Mouse (Mus musculus) megakaryocyte progenitor cell, adult 5-6 weeks (primary cell): Measurements from ENCODE around the gene Smad1. TPM values are rescaled to one million over a fixed set of nuclear protein-coding genes. Genes with fewer than 3 reads are reported as not detected.

Experiments
- ATAC-seq: replicated peaks from 2 replicates; pipeline ENCODE4 v1.8.0; 2016; ENCODE audit warnings: mild to moderate bottlenecking, moderate TSS enrichment, inconsistent platforms; ENCODE audit not compliant: poor library complexity
- total RNA-seq, 2 experiments: library from RNA; stranded (forward) in 1 of 2; stranded (reverse) in 1 of 2; fragments of 157-497, 149-512 nt in 1 of 2; fragments of 200-1000 nt in 1 of 2; gene quantifications; 2 replicates each; pipeline versions ENCODE4 v1.2.3 to v1.2.4; 2015 to 2017

Gene Smad1
- total RNA-seq, 2 experiments from 2014 or later = 12.7 to 15.2 TPM

DNA sequence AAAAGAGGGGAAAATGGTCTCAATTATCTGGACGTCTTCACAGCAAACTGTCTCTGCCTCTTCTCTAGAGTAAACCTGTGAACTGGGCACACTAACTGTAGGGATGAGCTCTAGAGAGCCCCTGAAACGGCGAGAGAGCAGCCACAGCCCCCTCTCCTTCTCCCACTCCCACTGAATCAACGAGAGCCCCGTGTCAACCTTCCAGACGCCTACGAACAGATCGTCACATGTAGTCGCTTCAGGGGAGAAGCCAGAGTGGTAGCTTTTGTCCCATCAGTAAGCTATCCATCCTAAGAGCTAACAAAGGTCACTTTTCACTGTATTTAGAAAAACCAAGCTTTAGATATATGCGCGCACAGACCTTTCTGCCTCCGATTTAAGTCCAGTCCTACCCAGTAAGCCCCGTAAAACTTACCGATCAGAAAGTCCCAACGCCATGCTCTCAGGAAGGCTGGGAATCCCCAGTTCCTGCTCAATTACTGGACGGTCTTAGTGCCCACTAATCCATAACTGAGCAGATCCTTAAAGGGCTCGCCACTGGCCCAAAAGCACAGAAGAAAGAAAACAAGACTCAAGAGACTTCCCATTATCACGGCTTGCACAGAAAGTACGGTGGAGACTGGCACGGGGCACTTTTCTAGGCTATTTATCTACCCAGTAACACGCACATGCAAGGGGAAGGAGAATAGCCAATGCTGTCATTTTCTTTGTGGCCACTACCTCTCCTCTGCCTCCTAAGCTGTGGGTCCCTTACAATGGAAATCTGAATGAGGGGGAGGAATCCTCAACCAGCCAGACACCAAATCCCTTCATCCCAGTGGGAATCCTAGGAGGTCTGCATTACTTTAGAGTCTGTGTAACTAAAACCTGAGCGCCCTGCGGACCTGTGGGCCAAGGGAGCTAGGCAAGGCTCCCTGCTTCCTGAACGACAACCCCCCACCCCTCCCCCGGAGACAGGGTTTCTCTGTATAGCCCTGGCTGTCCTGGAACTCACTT is 14.7 kb downstream of the Smad1 start:
- peak; percentile 32 for ATAC-seq

DNA sequence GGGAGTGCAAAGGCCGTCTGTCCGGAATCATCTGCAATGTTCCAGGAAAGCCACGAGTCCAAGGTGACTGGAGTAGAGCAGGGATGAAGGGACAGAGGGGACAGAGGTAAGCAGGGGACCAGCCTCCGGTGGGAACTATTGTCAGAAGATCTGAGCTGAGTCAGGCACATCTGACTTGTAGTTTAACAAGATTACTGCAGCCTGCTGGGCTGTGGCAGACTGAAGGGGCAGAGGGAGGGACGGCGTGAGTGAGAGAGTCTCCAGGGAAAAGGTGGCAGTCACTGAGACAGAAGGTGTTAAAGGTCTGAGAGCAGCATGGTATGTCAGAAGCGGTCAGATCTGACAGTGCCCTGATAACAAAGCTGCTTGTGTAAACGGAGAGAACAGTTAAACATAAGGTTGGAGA is 16.5 kb downstream of the Smad1 start:
- peak; percentile 14; the same call in 1 of the 2 replicates for ATAC-seq

DNA sequence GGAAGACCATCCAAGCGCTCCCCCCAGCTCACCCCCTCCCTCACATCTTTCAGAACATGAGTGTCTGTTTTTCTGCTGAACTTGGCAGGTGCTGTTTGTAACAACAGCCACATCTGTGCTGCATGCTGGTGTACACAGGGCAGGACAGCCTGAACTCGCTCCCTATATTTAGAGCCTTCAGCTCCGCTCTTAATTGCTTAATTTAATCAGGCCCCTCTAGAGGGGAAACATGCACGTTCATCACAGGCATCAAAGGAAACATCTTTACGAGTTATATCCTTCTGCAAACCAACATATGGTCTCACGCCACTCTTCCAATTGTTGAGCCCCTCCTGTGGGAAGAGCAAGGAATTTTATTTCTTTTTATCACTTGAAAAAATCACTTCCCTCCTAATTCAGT is 17.5 kb downstream of the Smad1 start:
- ATAC-seq = no peak

GRCm38 (mm10) chr8:79380386-79380785 is 18.9 kb downstream of the Smad1 start:
- peak; percentile 71 for ATAC-seq

DNA sequence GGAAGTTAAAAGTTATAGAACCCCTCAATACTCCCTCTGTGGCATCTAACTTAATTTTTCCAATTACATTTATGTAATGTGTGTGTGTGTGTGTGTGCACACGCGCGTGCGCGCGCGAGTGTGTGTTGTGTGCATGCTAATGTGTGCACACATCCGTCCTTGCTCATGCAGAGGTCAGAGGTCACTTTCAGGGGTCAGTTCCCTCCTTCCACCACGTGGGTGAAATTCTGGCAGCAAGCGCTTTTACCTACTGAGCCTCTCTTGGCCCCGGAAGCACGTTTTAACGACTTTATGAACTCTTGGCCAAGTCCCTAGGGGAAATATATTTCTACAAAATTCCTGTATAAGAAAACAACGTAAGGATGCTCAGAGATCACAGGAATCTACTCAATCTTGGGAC is 19.3 kb downstream of the Smad1 start:
- ATAC-seq = no peak

DNA sequence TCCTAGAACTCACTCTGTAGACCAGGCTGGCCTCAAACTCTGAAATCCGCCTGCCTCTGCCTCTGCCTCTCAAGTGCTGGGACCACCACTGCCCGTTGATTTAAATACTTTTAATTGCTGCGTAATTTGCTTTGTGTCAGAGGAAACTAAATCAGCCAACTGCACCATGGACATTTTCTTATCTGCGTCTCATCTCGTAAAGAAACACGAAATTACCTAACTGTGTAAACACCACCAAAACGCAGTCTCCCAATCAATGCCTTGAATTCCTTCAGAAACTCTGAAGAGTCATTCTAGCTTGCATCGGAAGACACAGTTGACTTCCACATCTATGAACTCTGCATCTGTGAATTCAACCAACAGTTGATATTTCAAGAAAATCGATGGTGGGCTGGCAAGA is 22.7 kb downstream of the Smad1 start:
- no peak for ATAC-seq

- peak; percentile 69 for ATAC-seq
These were observed 23.6 kb downstream of the Smad1 start for GRCm38 (mm10) chr8:79375775-79376123.

- ATAC-seq = peak; percentile 12
These were observed 24.1 kb downstream of the Smad1 start for GRCm38 (mm10) chr8:79375074-79375774.

DNA sequence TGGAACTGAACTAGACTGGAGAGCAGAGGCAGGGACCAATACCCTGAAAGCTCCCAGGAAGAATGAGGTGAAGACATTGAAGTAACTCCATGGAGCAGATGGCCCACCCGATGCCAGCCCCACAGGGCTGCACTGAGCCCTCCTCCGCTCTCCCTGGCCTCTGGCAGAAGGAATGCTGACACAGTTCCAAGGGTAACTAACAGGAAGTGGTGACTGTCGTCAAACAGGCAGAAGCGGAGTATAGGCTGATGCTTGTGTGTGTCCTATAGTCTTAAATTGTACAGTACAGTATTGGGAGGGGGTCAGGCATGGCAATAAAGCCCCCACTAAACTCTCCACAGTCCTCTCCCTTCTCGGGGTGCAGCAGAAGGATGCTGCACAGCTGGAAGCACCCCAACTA is 24.9 kb downstream of the Smad1 start:
- peak; percentile 32; the same call in 1 of the 2 replicates for ATAC-seq

DNA sequence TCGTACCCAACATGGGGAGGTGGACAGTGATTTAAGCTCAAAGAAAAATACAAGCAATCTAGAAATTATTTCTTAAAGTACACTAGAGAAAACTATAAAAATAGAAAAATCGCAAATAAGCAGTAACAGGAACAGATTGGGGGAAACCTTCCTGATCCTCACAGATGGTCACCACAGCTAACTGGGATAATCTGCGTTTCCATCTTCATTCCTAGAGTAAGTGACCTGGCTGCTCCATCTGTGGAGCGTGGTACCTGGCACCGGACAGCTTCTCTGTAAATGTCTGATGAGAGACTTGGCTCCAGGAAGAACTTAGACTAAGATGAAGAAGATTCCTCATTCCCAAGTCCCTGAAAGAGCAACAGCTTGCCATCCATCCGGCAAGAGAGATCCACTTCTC is 25.8 kb downstream of the Smad1 start:
- ATAC-seq = no peak

GRCm38 (mm10) chr8:79372960-79373359 is 26.4 kb downstream of the Smad1 start:
- no peak for ATAC-seq

DNA sequence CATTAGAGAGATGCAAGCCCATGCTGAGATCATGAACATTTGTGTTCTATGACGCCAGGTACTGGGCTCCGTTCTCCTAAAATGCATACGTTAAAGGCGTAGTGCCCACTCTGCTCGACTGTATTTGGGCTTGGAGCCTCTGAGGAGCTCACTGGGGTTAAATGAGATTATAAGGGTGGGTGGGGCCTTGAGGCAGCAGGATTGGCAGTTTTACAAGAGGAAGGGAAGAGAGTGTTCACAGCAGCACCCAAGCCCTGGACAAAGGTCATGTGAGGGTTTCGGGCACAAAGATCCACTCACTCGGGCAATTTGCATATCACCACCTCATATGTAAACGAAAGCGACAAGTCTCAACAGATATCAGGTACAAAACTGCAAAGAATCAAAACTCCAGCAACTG is 26.8 kb downstream of the Smad1 start:
- no peak for ATAC-seq

DNA sequence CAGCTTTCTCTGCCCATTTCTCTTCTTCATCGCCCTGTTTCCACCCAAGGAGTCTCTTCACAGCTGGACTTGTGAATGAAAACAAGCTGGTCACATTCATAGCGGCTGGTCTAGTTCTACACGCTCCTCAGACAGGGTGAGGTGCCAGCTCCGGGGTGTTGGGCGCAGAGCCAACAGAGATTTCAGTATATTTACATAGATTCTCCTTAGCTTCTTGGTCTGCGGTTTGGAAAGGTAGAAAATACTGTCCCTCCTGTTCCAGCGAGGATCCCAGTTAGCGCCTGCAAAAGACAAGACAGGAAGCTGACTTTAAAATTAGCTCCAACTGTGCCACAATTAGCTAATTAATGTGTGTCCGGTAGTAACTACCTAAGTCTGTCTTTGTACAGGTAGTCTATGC is 27.2 kb downstream of the Smad1 start:
- no peak for ATAC-seq

DNA sequence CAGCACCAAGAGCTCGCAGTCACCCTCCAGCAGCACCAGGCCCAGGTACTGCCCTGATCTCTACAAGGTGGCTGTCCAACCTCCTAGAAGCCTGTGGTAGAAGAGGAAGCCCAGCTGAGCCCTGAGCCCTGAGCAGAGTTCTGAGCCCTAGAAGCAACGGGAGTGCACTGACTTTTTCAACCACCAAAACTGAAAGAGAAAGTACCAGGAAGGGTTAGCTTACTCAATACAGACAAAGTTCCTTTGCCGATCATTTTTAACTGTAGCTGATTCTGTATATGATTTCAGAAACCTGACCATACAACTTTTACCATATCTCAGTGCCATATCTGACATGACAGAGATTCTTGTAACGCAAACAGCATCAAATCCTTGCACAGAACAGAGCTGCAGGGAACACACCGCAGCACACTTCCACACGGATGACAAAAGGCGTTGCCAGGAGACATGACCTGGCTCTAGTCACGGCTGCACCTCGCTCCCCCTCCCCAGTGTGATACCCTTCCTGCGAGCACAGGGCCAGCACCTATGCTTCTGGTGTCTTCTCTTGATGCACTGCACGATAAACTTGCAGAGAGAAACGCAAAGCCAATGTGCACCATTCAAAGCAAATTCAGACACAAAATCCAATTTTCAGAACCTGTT is 28.6 kb downstream of the Smad1 start:
- peak; percentile 49 for ATAC-seq

- ATAC-seq = no peak
These were observed 30.2 kb downstream of the Smad1 start for GRCm38 (mm10) chr8:79369163-79369562.

- ATAC-seq = no peak
These were observed 31.4 kb downstream of the Smad1 start for GRCm38 (mm10) chr8:79367959-79368358.

DNA sequence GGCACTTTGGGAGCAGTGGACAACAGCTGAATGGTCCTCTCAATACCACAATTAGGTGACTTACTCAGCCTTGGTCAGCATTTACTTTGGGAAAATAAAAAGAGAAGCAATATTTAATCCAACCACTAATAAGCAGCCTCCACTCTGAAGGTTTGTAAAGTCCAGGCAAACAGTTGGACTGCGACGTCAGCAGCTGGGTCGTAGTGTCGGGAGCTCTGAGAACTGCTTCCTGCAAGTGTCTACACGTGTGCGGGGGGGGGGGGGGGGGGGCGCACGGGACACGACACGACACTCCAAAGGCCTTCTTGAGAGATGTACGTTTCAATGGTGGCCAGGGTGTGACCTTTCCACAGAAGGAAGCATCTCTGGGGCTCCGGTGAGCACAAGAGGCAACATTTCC is 32.0 kb downstream of the Smad1 start:
- no peak for ATAC-seq

DNA sequence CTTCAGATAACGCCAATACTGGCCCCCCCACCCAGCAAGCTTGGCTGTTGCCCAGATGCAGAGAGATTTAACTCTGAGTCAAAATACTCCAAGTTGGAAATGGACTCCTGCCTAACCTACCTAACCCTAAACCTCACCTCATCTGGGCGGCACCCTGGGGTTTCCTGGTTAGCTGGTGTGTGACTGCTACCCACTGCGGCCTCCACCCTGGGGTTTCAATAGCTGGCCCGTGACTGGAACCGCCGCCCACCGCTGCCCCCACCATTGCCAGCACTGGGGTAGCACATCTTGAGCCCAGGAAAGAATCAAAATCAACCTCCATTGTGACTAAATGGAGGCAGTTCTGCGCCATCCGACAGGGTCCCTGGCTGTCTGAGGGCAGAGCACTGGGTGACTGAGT is 33.1 kb downstream of the Smad1 start:
- ATAC-seq = no peak

DNA sequence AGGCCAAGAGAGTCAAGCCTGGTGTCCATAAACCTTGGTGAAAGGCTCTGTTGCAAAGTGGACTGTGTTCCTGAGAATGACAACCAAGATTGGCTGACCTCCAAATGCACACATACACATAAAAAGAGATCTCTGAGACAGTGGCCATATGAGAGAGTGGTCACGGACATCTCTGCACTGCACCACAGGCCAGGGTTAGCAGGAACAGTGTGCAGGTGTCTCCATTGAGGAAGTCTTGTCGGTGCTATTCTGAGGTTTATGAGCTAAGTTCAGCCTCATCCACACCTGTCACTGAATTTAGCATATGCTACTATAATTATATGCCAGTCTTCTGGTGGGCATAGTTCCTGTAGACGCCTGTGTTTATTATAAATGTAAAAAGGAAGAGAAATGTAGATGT is 33.6 kb downstream of the Smad1 start:
- no peak for ATAC-seq

GRCm38 (mm10) chr8:79364806-79365205 is 34.5 kb downstream of the Smad1 start:
- ATAC-seq = no peak

GRCm38 (mm10) chr8:79362430-79362829 is 36.9 kb downstream of the Smad1 start:
- ATAC-seq = peak; percentile 54
